Mouse (Mus musculus): ENCODE results near the gene Palm. TPM values are rescaled to one million over a fixed set of nuclear protein-coding genes. Genes with fewer than 3 reads are reported as not detected.

Palm gene
- 129 and 132 TPM in 2 replicates for polyA plus RNA-seq (2014; fragmentation: Nextera tagmentation; extraction: Ambion mirVana)

DNA sequence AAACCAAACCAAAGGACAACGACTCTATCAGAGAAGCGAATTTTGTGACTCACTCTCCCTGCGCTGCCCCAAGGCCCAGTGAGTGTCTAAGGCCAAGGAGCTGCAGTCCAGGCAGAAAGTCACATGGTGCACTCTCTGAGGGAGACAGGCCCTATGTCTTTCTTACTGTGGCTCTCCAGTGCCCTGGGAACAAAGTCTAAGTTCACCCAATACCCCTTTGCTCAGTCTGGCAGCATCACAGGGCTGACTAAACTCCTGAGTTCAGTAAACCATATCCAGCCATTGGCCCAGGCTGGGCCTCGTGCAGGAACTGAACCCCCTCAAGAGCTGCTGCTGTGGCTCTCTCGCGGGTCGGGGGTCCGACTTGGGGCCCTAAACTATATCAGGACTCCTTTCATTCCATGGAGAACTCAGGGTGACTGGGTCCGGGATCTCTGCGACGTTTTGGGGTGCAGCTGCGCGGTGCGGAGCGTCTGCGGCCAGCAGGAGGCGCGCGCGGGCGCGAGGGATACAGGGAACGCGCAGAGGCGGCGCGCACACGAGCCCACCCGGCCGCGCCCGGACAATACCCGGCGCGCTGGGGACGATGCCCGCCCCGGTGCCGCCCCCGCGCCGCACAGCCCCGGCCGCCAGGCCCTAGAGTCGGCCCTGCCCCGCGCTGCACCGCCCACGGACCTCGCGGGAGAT is at the start of gene Palm:
Gene Palm (plus strand): TSS at position 522 of the 687 bp plus-strand sequence.
- Histone ChIP-seq H3K36me3 (ENCODE audit: control insufficient read depth, insufficient read depth, low read length) (no peaks in the 10 kb centered on the region), H3K9me3 (ENCODE audit: control insufficient read depth, low read length) (no peaks in the 10 kb centered on the region), H3K27me3 (ENCODE audit: control insufficient read depth, insufficient read depth, low read length) (no peaks in the 10 kb centered on the region), H3K4me3 (ENCODE audit: low read depth, low read length) (peak within 1 kb of the TSS; percentile 86), H3K4me1 (replicated peaks; ENCODE audit: control insufficient read depth, insufficient read depth, low read length) (peaks cover 3% of the 10 kb centered on the region; the same call in 1 of the 2 replicates), H3K9ac (ENCODE audit: low read depth, low read length) (peak within 1 kb of the TSS; percentile 96), H3K4me2 (replicated peaks; ENCODE audit: low read depth, low read length) (peak within 1 kb of the TSS; percentile 91), H3K27ac (ENCODE audit: low read depth, low read length) (peak within 1 kb of the TSS; percentile 86)
- ATAC-seq (ENCODE audit: low FRiP score), result peak; percentile 67
- peak; percentile 92 for DNase-seq (ENCODE audit: low spot score)
- WGBS, result 6% methylated on average over 47 of the region's 51 CpGs

DNA sequence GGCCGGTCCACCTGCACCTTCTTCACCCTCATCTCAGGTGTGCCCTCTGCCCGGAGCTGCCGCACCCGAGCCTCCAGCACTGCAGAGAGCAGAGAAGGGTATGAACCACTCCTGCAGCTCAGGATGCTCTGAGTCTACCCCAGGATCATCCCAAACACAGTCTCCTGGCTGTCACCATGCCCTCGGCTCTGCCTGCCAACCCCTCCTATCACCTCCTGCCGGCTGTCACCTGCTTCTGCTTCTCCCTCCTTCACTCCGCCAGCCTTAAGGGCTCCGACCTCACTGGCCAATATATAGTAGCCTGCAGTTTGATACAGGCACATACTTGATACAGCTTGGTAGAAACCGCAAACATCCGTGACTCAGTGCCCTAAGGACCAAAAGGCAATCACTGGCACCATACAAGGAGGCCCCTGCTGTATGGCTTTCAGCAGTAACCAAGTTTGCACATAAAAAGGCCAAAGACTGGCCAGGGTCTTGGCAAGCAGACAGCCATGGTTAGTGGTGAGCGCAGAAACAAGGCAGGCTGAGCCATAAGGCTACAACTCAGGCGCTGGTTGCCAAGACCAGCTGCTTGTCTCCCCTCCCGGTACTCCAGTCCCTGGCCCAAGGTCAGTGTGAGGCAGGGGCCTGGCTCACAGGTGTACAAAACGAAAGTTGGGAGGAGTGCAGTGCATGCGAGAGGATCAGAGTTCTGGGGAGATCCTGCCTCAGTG is 49.6 kb upstream of the Palm start:
- 94% methylated on average over 15 of the region's 15 CpGs for WGBS
- Histone ChIP-seq H3K9ac (ENCODE audit: low read depth, low read length) (no peak overlapping the region), H3K9me3 (ENCODE audit: control insufficient read depth, low read length) (no peaks in the 10 kb centered on the region), H3K4me1 (replicated peaks; ENCODE audit: control insufficient read depth, insufficient read depth, low read length) (no peaks in the 10 kb centered on the region), H3K27me3 (ENCODE audit: control insufficient read depth, insufficient read depth, low read length) (no peaks in the 10 kb centered on the region), H3K27ac (ENCODE audit: low read depth, low read length) (no peak overlapping the region), H3K4me2 (replicated peaks; ENCODE audit: low read depth, low read length) (no peak overlapping the region), H3K4me3 (ENCODE audit: low read depth, low read length) (no peak overlapping the region), H3K36me3 (ENCODE audit: control insufficient read depth, insufficient read depth, low read length) (peaks cover 20% of the 10 kb centered on the region)
- no peak for ATAC-seq (ENCODE audit: low FRiP score)
- no peak for DNase-seq (ENCODE audit: low spot score)

DNA sequence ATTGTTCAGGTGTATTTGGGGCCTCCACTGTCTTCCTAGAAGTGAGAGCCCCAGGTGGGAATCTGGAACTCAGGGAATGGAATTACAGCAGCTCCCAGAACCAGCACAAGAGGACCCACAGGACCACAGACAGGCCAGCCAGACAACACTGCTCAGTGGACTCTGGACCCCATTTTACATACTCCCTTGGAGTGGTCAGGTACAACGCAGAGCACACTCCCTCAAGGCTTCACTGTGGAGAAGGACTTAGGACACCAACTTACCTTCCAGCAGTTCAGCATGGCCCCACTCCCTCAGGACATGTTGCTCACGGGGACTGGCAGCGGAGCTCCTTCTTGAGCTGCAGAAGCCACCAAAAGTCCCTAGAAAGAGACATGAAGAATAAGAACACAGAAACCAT is 48.0 kb upstream of the Palm start:
- no peak overlapping the region for H3K9ac ChIP-seq (ENCODE audit: low read depth, low read length)
- peak overlapping the region; percentile 62; the same call in 1 of the 2 replicates for H3K4me3 ChIP-seq (ENCODE audit: low read depth, low read length)
- no peaks in the 10 kb centered on the region for H3K4me1 ChIP-seq (replicated peaks; ENCODE audit: control insufficient read depth, insufficient read depth, low read length)
- no peaks in the 10 kb centered on the region for H3K9me3 ChIP-seq (ENCODE audit: control insufficient read depth, low read length)
- peaks cover 4% of the 10 kb centered on the region; the same call in 1 of the 2 replicates for H3K36me3 ChIP-seq (ENCODE audit: control insufficient read depth, insufficient read depth, low read length)
- WGBS, result 87% methylated on average over 3 of the region's 3 CpGs
- ATAC-seq (ENCODE audit: low FRiP score) (no peak), DNase-seq (ENCODE audit: low spot score) (no peak)
- peak overlapping the region; percentile 63 for H3K4me2 ChIP-seq (replicated peaks; ENCODE audit: low read depth, low read length)
- no peak overlapping the region for H3K27ac ChIP-seq (ENCODE audit: low read depth, low read length)
- no peaks in the 10 kb centered on the region for H3K27me3 ChIP-seq (ENCODE audit: control insufficient read depth, insufficient read depth, low read length)

DNA sequence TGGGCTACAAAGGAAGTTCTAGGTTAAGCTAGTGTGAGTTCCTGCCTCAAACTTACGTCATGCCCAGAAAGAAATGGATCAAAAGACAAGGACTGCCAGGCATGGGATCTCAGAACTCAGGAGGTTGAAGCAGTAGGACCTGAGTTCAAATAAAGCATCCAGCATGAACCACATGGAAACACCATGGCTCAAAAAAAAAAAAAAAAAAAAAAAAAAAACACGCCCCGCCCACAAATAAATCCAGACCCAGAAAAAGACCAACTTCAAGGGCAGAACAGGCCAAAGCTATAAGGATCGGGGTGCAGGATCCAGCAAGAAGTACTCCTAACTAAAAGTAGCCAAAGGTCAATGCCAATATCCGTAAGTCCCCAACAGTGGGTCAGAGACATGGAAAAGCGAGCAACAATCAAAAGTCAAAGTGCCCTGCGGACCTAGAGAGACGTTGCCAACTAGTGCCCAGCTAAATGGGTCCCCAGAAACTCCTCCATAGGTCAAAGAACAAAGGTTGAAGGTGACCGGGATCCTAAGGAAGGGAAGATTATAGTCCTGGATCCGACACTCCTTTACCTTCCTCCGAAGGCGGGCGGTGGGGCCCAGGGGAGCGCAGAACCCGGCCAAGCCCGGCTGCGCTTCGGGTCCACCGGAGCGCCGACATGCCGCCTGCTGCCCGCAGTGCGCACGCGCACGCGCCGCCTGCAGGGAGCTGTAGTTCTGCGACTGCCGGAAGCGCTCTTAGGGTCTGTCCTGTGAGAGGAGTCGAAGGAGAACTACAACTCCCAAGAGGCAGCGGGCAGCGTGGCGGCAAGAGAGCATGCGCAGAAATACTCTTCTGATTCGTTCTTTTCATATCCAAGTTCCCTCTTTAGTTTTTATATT is 47.2 kb upstream of the Palm start, which contains the start of gene Polrmt:
Gene Polrmt (minus strand): TSS at position 684 of the 876 bp plus-strand sequence.
- Histone ChIP-seq H3K4me3 (ENCODE audit: low read depth, low read length) (peak within 1 kb of the TSS; percentile 62), H3K27me3 (ENCODE audit: control insufficient read depth, insufficient read depth, low read length) (no peaks in the 10 kb centered on the region), H3K4me2 (replicated peaks; ENCODE audit: low read depth, low read length) (peak within 1 kb of the TSS; percentile 63), H3K36me3 (ENCODE audit: control insufficient read depth, insufficient read depth, low read length) (no peaks in the 10 kb centered on the region), H3K27ac (ENCODE audit: low read depth, low read length) (no peak within 1 kb of the TSS), H3K4me1 (replicated peaks; ENCODE audit: control insufficient read depth, insufficient read depth, low read length) (no peaks in the 10 kb centered on the region), H3K9me3 (ENCODE audit: control insufficient read depth, low read length) (no peaks in the 10 kb centered on the region), H3K9ac (ENCODE audit: low read depth, low read length) (peak within 1 kb of the TSS; percentile 68)
- peak; percentile 96 for ATAC-seq (ENCODE audit: low FRiP score)
- DNase-seq (ENCODE audit: low spot score), result peak; percentile 98
- WGBS, result 4% methylated on average over 38 of the region's 38 CpGs

DNA sequence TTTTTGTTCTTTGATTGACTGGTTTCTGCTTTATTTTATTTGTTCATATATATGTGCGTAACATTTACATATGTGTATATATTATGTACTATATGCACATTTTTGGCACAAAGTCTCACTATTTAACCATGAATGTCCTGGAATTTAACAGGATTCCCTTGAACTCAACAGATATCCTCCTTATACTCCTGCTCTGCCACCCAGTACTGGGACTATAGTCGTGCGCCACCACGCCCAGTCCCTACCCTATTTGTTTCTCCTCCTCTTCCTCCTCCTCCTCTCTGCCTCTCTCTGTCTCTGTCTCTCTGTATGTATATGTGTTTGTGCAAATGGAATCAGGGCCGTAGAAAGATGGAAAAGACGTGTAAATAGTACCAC is 46.6 kb upstream of the Palm start:
- ATAC-seq (ENCODE audit: low FRiP score), result peak; percentile 66; the same call in 1 of the 2 replicates
- DNase-seq (ENCODE audit: low spot score), result no peak
- Histone ChIP-seq H3K27me3 (ENCODE audit: control insufficient read depth, insufficient read depth, low read length) (no peaks in the 10 kb centered on the region), H3K27ac (ENCODE audit: low read depth, low read length) (no peak overlapping the region), H3K9me3 (ENCODE audit: control insufficient read depth, low read length) (no peaks in the 10 kb centered on the region), H3K36me3 (ENCODE audit: control insufficient read depth, insufficient read depth, low read length) (no peaks in the 10 kb centered on the region), H3K4me2 (replicated peaks; ENCODE audit: low read depth, low read length) (peak overlapping the region; percentile 39), H3K4me3 (ENCODE audit: low read depth, low read length) (0 out of 2 replicates have a peak overlapping the region, but pooled peaks have one; percentile 10), H3K9ac (ENCODE audit: low read depth, low read length) (no peak overlapping the region; the same call in 1 of the 2 replicates), H3K4me1 (replicated peaks; ENCODE audit: control insufficient read depth, insufficient read depth, low read length) (no peaks in the 10 kb centered on the region)
- WGBS, result 26% methylated on average over 6 of the region's 6 CpGs

DNA sequence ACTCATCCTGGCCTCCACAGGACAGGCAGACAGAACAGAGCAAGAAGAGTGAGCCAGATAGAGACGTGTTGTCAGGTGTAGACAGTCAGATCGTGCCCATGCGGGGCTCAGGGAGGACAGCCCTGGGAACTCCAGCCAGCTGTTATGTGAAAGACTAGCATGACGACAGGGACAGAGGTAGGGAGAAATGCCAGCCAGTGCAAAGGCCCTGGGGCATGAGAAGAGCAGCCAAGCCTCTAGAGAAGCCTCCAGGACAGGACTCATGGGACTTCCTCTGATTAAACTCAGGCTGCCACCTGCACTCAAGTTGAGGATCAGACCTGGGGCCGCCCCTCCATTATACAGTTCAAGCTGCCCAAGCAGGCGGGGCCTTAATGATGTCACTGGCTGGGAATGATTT is 44.9 kb upstream of the Palm start:
- Histone ChIP-seq H3K4me1 (replicated peaks; ENCODE audit: control insufficient read depth, insufficient read depth, low read length) (no peaks in the 10 kb centered on the region), H3K27ac (ENCODE audit: low read depth, low read length) (no peak overlapping the region), H3K4me2 (replicated peaks; ENCODE audit: low read depth, low read length) (no peak overlapping the region), H3K9me3 (ENCODE audit: control insufficient read depth, low read length) (no peaks in the 10 kb centered on the region), H3K9ac (ENCODE audit: low read depth, low read length) (no peak overlapping the region), H3K27me3 (ENCODE audit: control insufficient read depth, insufficient read depth, low read length) (no peaks in the 10 kb centered on the region), H3K36me3 (ENCODE audit: control insufficient read depth, insufficient read depth, low read length) (no peaks in the 10 kb centered on the region), H3K4me3 (ENCODE audit: low read depth, low read length) (no peak overlapping the region)
- WGBS, result 80% methylated on average over 6 of the region's 6 CpGs
- DNase-seq (ENCODE audit: low spot score) (no peak), ATAC-seq (ENCODE audit: low FRiP score) (no peak)

DNA sequence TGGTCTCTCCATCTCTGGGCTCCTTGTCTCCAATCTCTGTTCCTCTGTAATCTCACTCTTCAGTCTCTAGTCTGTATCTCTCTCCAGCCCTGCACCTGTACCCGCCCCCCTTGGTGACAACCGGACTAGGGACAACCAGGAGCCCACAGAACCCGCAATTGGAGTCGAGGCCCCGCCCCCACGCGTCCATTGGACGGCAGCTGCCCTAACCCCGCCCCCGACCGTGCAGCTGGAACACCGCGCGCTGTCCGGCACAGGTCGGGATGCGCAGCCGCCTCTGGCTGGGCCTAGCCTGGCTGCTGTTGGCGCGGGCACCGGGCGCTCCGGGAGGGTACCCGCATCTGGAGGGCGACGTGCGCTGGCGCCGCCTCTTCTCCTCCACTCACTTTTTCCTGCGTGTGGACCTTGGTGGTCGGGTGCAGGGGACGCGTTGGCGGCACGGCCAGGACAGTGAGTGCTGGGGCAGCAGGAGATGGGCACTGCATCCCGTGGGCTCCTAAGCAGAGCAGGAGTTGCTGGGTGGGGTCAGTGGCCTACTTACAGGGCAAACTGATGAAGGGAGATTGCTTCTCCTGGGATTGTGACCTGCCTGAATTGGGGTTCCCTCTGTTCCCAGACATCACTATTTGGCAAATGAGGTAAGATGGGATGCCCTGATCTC is 38.4 kb upstream of the Palm start, which contains the start of gene Fgf22:
Gene Fgf22 (plus strand): TSS at position 221 of the 661 bp plus-strand sequence.
- peak within 1 kb of the TSS; percentile 29 for H3K4me3 ChIP-seq (ENCODE audit: low read depth, low read length)
- WGBS, result 1% methylated on average over 36 of the region's 36 CpGs
- ATAC-seq (ENCODE audit: low FRiP score) (peak; percentile 88), DNase-seq (ENCODE audit: low spot score) (peak; percentile 82)
- peaks cover 5% of the 10 kb centered on the region for H3K36me3 ChIP-seq (ENCODE audit: control insufficient read depth, insufficient read depth, low read length)
- H3K27me3 ChIP-seq (ENCODE audit: control insufficient read depth, insufficient read depth, low read length), result no peaks in the 10 kb centered on the region
- H3K4me2 ChIP-seq (replicated peaks; ENCODE audit: low read depth, low read length), result peak within 1 kb of the TSS; percentile 71
- peak within 1 kb of the TSS; percentile 53 for H3K9ac ChIP-seq (ENCODE audit: low read depth, low read length)
- H3K27ac ChIP-seq (ENCODE audit: low read depth, low read length), result no peak within 1 kb of the TSS
- no peaks in the 10 kb centered on the region for H3K9me3 ChIP-seq (ENCODE audit: control insufficient read depth, low read length)
- H3K4me1 ChIP-seq (replicated peaks; ENCODE audit: control insufficient read depth, insufficient read depth, low read length), result 0 out of 2 replicates have a peak, but pooled peaks cover 2% of the 10 kb centered on the region

DNA sequence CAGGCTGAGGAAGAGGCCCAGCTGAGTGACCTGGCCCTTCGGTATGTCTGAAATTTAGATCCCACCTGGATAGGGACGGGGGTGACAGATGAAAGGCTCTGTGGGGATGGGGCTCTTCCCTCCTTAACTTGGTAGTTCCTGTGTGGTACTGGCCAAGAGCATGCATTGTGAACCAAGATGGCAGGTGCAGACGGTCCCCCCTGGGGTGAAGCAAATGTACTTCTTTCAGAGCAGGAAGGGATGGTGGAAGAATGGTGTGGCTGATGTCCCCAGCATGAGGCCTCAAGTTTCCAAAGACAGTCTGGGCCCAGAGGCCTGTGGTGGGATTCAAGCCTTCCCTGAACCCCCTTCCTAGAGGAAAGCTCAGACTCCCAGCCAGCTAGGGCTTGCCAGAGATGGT is 37.5 kb upstream of the Palm start:
- Histone ChIP-seq H3K36me3 (ENCODE audit: control insufficient read depth, insufficient read depth, low read length) (peaks cover 9% of the 10 kb centered on the region), H3K9ac (ENCODE audit: low read depth, low read length) (no peak overlapping the region), H3K27ac (ENCODE audit: low read depth, low read length) (no peak overlapping the region), H3K4me1 (replicated peaks; ENCODE audit: control insufficient read depth, insufficient read depth, low read length) (0 out of 2 replicates have a peak, but pooled peaks cover 2% of the 10 kb centered on the region), H3K9me3 (ENCODE audit: control insufficient read depth, low read length) (no peaks in the 10 kb centered on the region), H3K4me2 (replicated peaks; ENCODE audit: low read depth, low read length) (no peak overlapping the region), H3K27me3 (ENCODE audit: control insufficient read depth, insufficient read depth, low read length) (no peaks in the 10 kb centered on the region), H3K4me3 (ENCODE audit: low read depth, low read length) (no peak overlapping the region)
- 74% methylated on average over 3 of the region's 3 CpGs for WGBS
- ATAC-seq (ENCODE audit: low FRiP score) (no peak), DNase-seq (ENCODE audit: low spot score) (no peak)
